Mouse (Mus musculus) layer of hippocampus, postnatal 25 days (tissue): ENCODE results near the gene Palld. TPM values are rescaled to one million over a fixed set of nuclear protein-coding genes. Genes with fewer than 3 reads are reported as not detected.

Source experiments
- DNase-seq, 2 experiments: peaks; one replicate each; pipeline ENCODE4 v3.0.0; 2022; ENCODE audit warnings: mixed read lengths in 2 of 2, low spot score in 1 of 2; ENCODE audit errors: extremely low spot score in 1 of 2
- total RNA-seq, 2 experiments: library from RNA; stranded (reverse); gene quantifications; 2 replicates each; pipeline ENCODE4 v1.2.3; 2021

Gene Palld
- total RNA-seq, 2 experiments from 2014 or later = 5.6 to 5.8 TPM

- no peak for DNase-seq
These were observed 124.3 kb downstream of the Palld start for GRCm38 (mm10) chr8:61778194-61778593.

DNA sequence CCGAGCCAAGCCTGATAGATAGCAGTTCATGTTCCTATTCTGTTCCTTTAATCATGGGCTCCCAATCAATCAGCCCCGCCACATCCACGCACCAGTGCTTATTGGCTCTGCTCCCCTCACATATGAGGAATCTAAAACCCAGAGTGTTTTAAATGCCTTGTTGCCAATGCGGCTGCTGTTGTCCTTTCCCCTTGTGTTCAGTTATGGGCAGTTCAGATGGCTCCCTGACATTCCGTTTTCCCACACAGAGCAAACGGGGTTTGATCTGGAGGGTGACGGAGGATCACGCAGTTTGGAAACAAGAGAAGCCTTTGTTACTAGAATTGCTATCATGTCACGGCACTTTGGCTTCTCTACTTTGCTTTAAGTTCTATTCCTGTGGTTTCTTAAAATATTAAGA, 125.9 kb downstream of the Palld start:
- DNase-seq = no peak

DNA sequence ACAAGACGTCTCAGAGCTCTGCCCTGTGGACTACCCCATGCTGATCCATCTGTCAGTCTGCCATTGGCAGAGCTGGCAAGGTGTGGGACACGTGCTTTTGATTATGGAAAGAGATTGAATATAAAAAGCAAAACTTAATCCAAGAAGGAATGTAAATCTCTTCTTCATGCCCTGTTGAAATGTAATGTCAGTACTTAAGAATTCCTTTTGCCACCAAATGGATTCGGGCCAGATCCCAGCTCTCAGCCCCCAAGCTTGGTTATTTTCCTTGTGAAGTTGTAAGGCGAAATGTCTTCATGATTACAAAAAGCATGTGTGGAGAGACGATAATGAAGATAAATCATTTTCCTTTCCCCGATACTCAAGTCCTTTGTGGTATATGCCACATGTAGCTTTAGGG, 126.6 kb downstream of the Palld start:
- no peak for DNase-seq

- no peak for DNase-seq
These were observed 128.3 kb downstream of the Palld start for GRCm38 (mm10) chr8:61774161-61774560.

DNA sequence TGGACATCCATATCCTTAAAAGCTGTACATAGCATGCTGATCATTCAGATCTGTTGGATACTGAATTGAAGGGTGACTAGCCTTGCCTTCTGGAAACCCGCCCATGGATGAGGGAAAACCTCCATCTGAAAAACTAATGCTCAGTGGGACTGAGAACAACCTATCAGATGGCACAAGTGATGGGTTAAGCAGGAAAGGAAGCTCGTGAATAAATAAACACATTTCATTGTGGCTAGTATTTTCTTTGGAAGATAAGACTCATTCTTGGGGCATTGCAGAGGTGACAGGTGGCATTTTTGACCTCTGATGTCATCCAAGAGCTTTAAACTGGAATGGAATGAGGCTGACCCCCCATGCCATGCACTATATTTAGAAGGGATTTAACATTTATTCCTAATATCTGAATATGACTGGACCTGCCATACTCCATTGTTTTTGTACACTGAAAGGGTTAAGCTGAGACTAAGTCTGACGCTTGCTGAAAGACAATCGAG, 128.8 kb downstream of the Palld start:
- DNase-seq = no peak

GRCm38 (mm10) chr8:61771328-61771727, 131.2 kb downstream of the Palld start:
- no peak for DNase-seq

- no peak for DNase-seq
These were observed 133.1 kb downstream of the Palld start for GRCm38 (mm10) chr8:61769340-61769879.

DNA sequence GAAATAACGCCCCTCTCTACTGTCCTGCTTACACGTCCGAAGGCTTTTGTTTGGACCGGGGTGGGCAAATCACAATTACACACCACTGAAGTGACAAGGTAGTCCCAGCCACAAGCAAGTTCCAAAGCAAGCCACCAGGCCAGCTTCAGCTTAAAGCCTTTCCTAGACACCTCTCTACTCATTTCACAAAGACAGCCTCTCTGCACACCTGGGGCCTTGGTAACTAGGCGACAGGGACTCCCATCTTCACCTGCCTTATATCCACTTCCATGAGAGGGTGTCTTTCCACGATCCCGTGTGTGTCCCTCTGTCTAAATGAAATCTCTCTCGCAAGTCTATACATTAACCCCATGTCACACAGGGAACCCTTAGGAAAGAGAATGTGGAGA, 142.3 kb downstream of the Palld start:
- DNase-seq = no peak

DNA sequence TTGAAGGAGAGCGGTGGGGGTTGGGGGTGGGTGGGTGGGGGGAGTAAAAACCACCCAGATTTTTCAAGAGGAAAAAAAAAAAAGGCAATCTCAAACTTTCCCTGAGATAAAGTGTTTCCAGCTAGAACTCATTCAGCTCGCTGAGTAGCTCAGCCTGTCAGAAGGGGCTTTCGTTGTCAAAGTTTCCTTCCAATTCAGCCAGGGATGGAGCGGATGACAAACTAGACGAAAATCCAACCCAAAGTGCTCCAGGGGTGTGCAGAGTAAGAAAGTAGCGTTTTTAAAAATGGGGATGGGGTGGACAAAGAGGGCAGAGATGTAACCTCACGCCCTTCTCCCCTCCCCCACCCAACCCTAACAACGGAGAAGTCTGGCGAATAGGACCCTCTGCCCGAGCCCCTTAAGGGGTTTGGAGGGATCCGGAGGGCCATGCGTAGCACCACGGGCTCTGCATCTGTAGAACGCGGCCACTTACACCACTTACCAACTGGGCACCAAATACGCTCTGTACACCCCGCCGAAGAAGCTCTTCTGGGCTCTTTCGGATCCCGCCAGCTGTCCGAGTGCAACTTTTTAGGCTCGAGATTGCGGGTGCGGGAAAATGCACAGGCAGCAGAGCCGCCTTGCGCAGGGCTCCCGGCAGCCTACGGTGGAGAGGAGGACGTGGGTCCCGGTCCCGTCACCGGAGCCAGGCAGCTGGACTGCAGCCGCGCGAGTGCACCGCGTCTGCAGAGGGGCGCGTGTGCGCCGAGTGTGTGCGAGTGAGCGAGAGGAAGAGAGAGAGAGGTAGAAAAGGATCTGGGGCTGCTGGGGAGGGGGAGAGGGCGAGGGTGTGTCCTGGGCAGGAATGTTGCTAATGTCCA, 142.9 kb downstream of the Palld start:
- peak; percentile 22 to 25 for DNase-seq

DNA sequence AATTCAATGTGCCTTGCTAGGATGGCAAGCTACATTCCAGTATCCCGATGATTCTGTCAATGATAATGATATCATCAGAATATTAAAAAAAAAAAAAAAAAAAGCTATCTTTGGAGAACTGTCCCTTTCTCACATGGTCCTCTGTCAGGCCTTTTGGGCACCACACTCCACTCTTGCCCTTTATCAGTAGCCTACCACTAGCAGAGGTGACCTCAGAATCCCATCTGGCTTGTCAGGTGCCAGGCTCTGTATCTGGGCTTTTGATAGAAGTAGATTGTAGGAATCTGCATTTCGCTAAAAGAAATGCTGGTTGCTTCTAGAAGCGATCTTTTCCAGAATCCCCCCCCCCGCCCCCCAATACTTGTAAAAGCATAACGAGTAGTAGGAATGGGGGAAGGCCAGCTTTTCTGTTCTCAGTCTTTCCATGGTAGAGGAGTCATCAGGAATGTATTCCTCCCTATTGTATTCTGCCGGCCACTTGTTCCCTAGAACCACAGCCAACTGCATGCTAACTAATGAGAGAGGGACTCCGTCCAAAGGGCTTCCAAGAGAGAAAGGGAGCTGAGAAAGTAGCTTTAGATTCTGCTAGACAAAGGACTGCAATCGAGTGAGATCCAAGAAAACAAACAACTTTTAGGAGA, 143.7 kb downstream of the Palld start:
- no peak for DNase-seq

DNA sequence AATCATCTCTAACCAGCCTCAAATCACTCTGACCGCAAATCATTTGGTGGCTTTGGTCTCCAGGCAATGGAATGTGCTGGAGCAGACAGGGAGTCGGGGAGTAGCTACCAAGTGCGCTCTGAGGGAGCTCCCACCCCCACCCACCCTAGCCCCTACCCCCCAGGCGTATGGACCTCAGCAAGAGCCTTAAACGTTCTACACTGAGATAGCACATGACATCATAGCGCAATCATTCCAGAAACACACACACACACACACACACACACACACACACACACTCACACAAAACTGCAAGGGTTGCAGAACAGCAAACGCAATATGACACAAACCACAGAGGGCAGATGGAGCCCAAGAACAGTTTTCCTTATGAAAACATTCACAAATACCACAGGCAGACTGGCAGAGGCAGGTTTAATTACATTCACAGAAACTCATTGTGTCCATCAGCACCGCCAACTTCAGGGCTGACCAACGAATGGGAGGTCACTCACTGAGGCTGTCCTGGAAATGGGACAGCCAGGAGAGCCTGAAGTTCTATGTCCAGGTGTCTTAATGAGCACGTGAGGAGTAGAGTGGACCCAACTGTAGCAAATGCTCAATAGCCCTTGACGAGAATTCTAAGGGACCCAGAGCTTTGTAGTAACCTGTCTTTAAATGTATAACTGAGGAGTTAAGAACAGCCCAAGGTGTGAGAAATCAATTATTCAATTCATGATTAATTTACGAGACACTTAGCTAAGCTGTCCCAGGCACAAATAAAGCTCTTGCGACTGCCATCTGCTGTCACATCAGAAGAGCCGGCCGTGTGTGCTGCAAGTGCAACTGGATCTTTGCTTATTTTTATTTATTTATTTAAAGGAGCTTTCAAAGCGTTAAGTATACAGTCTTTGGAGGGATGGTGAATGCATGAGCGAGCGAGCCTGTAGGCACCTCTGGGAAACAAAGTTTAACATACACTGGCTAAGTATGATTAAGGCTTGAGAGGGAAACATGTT, 145.2 kb downstream of the Palld start:
- DNase-seq = no peak

DNA sequence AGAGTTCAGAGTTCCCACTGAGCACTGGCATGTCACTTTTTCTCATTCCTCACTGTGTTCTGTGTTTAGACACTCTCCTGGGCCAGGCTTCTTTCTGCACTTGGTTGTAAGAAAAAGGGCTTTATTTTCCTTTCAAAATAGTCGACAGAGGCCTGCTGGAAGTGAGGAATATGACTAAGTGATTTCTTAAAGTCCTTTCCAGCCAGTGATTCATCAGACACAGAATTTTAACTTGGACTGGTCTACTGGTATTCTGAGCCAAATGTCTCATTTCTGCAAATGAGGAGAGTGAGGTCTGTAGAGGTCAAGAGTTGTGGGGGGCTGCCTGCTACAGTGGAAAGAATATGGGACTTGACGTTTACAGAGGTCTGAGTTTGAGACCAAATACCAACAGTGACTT, 147.3 kb downstream of the Palld start:
- no peak for DNase-seq

DNA sequence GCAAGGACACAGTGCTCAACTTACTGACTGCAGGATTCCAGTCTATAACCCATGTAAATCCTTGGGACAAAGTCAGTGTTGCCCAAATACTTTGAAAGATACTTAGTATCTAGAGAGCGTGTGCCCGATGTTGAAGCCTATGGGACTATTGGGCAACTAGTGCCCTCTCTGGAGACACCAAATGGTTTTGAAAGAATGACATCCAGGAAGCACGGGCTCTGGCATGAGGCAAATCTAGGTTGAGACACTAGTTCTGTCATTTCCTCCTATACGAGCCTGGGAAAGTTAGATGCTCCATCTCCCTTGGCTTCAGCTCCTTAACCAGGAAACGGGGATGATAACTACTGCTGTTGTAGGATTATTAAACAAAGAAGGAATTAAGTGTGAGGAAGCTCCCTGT, 155.4 kb downstream of the Palld start:
- no peak for DNase-seq

DNA sequence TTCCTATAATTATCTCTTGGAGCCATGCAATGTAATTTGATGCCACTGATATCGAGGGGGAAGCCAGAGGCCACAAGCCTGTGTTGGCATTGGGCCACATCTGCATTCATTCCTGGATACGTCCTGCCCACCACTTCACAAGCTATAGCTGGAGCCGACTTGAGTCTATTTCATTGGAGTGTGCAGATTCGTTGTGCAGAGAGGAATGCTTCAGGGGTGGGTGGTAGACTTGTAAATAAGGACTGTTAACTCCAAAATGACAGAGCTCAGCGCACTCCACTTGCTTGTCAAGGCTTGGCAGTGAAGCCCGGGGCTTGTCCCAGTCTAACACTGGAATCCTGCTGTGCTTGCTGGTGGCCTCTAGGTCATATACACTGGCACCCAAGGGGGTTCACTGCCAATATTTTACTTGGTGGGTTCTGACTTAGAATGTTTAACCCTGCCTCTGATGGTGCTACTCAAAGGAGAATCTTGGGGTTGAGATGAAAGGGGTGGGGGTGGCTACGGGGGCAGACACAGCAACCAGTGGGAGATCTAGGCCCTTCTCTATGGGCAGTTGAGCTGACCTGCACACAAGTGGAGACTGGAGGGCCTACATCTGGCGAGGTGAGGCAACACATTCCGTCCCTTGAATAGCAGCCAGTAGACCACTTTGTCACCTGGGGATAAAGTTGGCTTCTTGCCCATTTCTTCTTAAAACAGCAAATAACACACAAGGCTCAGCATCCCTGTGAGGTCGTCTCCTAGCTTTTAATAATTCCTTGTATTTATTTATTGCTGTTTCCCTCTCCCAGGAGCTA, 157.1 kb downstream of the Palld start:
- DNase-seq = no peak

- DNase-seq = no peak
These were observed 158.5 kb downstream of the Palld start for GRCm38 (mm10) chr8:61743764-61744562.

GRCm38 (mm10) chr8:61737465-61737864, 165.0 kb downstream of the Palld start:
- DNase-seq = no peak

GRCm38 (mm10) chr8:61736739-61737243, 165.7 kb downstream of the Palld start:
- DNase-seq = no peak

GRCm38 (mm10) chr8:61736117-61736516, 166.4 kb downstream of the Palld start:
- no peak for DNase-seq

DNA sequence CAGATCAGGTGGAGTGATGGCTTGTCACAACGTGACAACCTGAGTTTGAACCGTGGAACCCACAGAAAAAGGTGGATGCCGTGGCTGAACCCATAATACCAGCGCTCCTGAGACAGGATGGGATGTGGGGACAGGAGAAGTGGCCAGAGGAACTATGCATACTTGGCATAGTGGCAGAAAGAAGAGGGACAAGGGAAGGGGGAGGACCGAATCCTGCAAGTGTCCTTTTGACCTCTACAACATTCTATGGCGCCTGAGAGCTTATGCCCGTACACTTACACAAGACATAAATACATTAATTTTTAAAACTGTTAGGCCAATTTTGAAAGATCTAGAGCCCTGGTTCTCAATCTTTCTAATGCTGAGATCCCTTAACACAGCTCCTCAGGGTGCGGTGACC, 168.3 kb downstream of the Palld start:
- no peak for DNase-seq
